Comparison of ENCODE assay signal across 10 mouse cellular contexts in the genomic region with DNA sequence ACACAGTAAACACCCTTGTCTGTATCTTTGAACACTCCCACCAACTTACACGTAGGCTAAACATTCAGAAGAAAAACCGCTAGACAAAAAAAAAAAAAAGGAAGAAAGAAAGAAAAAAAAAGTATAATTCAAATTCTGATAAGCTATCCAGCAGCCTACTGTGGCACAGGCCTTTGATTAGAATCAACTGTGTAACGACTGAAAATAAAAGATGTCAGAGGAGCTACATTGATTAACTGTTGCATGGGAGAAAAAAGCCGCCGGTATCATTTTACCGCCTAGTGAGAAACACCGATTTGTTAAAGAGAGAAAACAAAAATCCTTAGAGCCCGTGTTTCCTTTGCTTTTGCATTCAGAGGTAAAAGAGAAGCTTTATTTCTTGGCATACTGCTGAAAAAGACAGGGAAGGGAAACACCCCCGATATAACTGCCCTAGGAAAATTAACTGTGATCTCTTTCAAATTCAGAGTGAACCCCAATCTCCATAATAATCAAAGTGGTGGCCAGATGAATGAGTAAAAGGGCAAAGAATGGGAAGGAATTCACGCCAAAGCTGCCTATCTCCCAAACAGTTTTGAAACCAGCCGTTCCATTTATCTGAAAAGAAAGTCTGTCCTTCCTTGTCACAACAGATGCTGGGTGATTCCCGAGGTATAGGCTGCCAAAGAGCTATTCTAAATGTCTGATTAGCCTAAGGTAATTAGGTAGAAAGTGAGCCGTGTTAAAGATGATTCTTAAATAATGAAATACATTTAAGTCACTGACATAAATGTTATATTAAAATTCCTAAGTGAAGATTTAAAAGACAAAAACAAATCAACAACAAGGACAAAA. TPM values are rescaled to one million over a fixed set of nuclear protein-coding genes. Genes with fewer than 3 reads are reported as not detected.
DNase-seq lines count a peak whose midpoint lies in the region; ATAC-seq and TF ChIP-seq lines count a peak whose summit lies in the region.
"Had no signal": no experiment of that assay in that cellular context is flagged by ENCODE, and none has a peak within 500 bp of the region (broad histone marks: within the 10 kb centered on the region; RNA-seq: fewer than 3 reads in every experiment).

No protein-coding gene starts in this region.

- H3K27ac ChIP-seq in ES-Bruce4 (ENCODE audit: insufficient read depth, low read length): peak overlapping the region; percentile 48
- H3K27ac ChIP-seq in forebrain, embryonic 16.5 days (ENCODE audit: low read length): no peak overlapping the region; the same call in none of the 2 replicates
- no peak overlapping the region for H3K27ac ChIP-seq in midbrain, embryonic 11.5 days (ENCODE audit: low read depth, low read length)
- H3K27ac ChIP-seq in cerebellum, adult 2 months (ENCODE audit: insufficient read depth, low read length): no peak overlapping the region
- H3K27ac ChIP-seq: liver, embryonic 14.5 days had no signal

- no peak for TF ChIP-seq POLR2A in ES-Bruce4 (IDR thresholded peaks at IDR 0.05; ENCODE audit: insufficient read depth, low read length)
- TF ChIP-seq POLR2A in cerebellum, adult 2 months (IDR thresholded peaks at IDR 0.05; ENCODE audit: borderline replicate concordance, insufficient read depth, low read length): no peak

- no peaks in the 10 kb centered on the region; the same call in 1 of the 2 replicates for H3K27me3 ChIP-seq in ES-Bruce4 (ENCODE audit: control insufficient read depth, insufficient read depth, low read length, poor library complexity, severe bottlenecking)
- no peaks in the 10 kb centered on the region for H3K27me3 ChIP-seq in forebrain, embryonic 16.5 days (replicated peaks; ENCODE audit: control insufficient read depth, insufficient read depth, low read length)
- H3K27me3 ChIP-seq in midbrain, embryonic 11.5 days (ENCODE audit: control insufficient read depth, insufficient read depth, low read length): no peaks in the 10 kb centered on the region
- no peaks in the 10 kb centered on the region for H3K27me3 ChIP-seq in cerebellum, adult 2 months (ENCODE audit: control insufficient read depth, insufficient read depth, low read length)

- H3K9me3 ChIP-seq in ES-Bruce4 (replicated peaks; ENCODE audit: control insufficient read depth, insufficient read depth, low read length, poor library complexity, severe bottlenecking): no peaks in the 10 kb centered on the region
- no peaks in the 10 kb centered on the region for H3K9me3 ChIP-seq in forebrain, embryonic 16.5 days (ENCODE audit: control insufficient read depth, low read length)
- no peaks in the 10 kb centered on the region for H3K9me3 ChIP-seq in midbrain, embryonic 11.5 days (ENCODE audit: control insufficient read depth, low read length)

- H3K9ac ChIP-seq in ES-Bruce4 (ENCODE audit: low read depth, poor library complexity, severe bottlenecking): no peak overlapping the region
- 0 out of 2 replicates have a peak overlapping the region, but pooled peaks have one; percentile 5 for H3K9ac ChIP-seq in forebrain, embryonic 16.5 days (replicated peaks; ENCODE audit: low read depth, low read length)
- H3K9ac ChIP-seq in midbrain, embryonic 11.5 days (ENCODE audit: low read length): peak overlapping the region; percentile 31; the same call in 1 of the 2 replicates
- H3K9ac ChIP-seq: liver, embryonic 14.5 days had no signal

- no peak for TF ChIP-seq CTCF in ES-Bruce4 (IDR thresholded peaks at IDR 0.05; ENCODE audit: low read depth, low read length)
- TF ChIP-seq CTCF in cerebellum, adult 2 months (IDR thresholded peaks at IDR 0.05; ENCODE audit: borderline replicate concordance, insufficient read depth, low read depth, low read length): no peak

- peak overlapping the region; percentile 36 for H3K4me2 ChIP-seq in forebrain, embryonic 16.5 days (ENCODE audit: low read length)
- peak overlapping the region; percentile 36; the same call in 1 of the 2 replicates for H3K4me2 ChIP-seq in midbrain, embryonic 11.5 days

- TF ChIP-seq EP300 in ES-Bruce4 (IDR thresholded peaks at IDR 0.05; ENCODE audit: insufficient read depth, low read depth, low read length): 0 out of 2 replicates have a peak, but pooled peaks have one; percentile 52

- H3K36me3 ChIP-seq in ES-Bruce4 (ENCODE audit: control insufficient read depth, insufficient read depth, low read length, poor library complexity, severe bottlenecking): no peaks in the 10 kb centered on the region
- H3K36me3 ChIP-seq in forebrain, embryonic 16.5 days (ENCODE audit: control insufficient read depth, insufficient read depth): no peaks in the 10 kb centered on the region
- H3K36me3 ChIP-seq in midbrain, embryonic 11.5 days (ENCODE audit: control insufficient read depth, insufficient read depth, low read length): no peaks in the 10 kb centered on the region

- H3K4me3 ChIP-seq in ES-Bruce4 (ENCODE audit: low read depth, low read length): no peak overlapping the region
- H3K4me3 ChIP-seq in forebrain, embryonic 16.5 days (replicated peaks; ENCODE audit: low read length): no peak overlapping the region
- H3K4me3 ChIP-seq in midbrain, embryonic 11.5 days (ENCODE audit: low read depth, low read length): no peak overlapping the region
- no peak overlapping the region for H3K4me3 ChIP-seq in cerebellum, adult 2 months (replicated peaks; ENCODE audit: insufficient read depth, low read depth, low read length)

- peak; percentile 71 for ATAC-seq in forebrain, embryonic 16.5 days
- peak; percentile 45; the same call in 1 of the 2 replicates for ATAC-seq in midbrain, embryonic 11.5 days (ENCODE audit: low FRiP score)

- peak; percentile 64 for DNase-seq in ZHBTc4 (ENCODE audit: low read depth, low spot score)
- DNase-seq in midbrain, embryonic 11.5 days (ENCODE audit: low spot score, missing footprints): peak; percentile 88
- no peak for DNase-seq in right cerebral cortex, postnatal 36 days (ENCODE audit: low spot score in 2 of 2)
- no peak for DNase-seq in cerebellum, adult 2 months
- DNase-seq in spleen, adult 18-20 months: no peak
- no peak for DNase-seq in heart, adult 11 months
- DNase-seq: kidney, adult 11 months had no signal

- 3% methylated on average over 13 of the region's 13 CpGs for WGBS in forebrain, embryonic 16.5 days
- 5% methylated on average over 13 of the region's 13 CpGs for WGBS in midbrain, embryonic 11.5 days
- 35% methylated on average over 13 of the region's 13 CpGs for WGBS in cerebellum, adult 2 months

- H3K4me1 ChIP-seq in ES-Bruce4 (ENCODE audit: control insufficient read depth, insufficient read depth, low read length): peaks cover 2% of the 10 kb centered on the region
- H3K4me1 ChIP-seq in forebrain, embryonic 16.5 days (replicated peaks; ENCODE audit: control insufficient read depth, insufficient read depth, low read length): peaks cover 38% of the 10 kb centered on the region
- H3K4me1 ChIP-seq in midbrain, embryonic 11.5 days (ENCODE audit: control insufficient read depth, insufficient read depth, low read length): peaks cover 37% of the 10 kb centered on the region
- H3K4me1 ChIP-seq in cerebellum, adult 2 months (ENCODE audit: control insufficient read depth, insufficient read depth, low read length): peaks cover 3% of the 10 kb centered on the region; the same call in 1 of the 2 replicates

RNA-seq across cellular contexts. Expression of a gene that starts 7.3 kb away (rescaled TPM):
- 27.2 and 35.6 TPM in 2 replicates for polyA plus RNA-seq in ES-Bruce4 (2011; ENCODE audit: insufficient read depth, insufficient read length, low read depth, missing spikeins)
- 53.7 and 57.1 TPM in 2 replicates for polyA plus RNA-seq in forebrain, embryonic 16.5 days (2015; fragmentation: Nextera tagmentation; extraction: Ambion mirVana)
- polyA plus RNA-seq in midbrain, embryonic 11.5 days (2014; fragmentation: Nextera tagmentation; extraction: Ambion mirVana): 62.5 and 71.3 TPM in 2 replicates
- polyA plus RNA-seq in cerebellum, adult 2 months (2012; rRNA removed): 39.5 and 40.5 TPM in 2 replicates

RNA-seq across cellular contexts. Expression of a gene that starts 7.4 kb away (rescaled TPM):
- 435 and 458 TPM in 2 replicates for polyA plus RNA-seq in ES-Bruce4 (2011; ENCODE audit: insufficient read depth, insufficient read length, low read depth, missing spikeins)
- polyA plus RNA-seq in forebrain, embryonic 16.5 days (2015; fragmentation: Nextera tagmentation; extraction: Ambion mirVana): 2.9 and 5.0 TPM in 2 replicates
- polyA plus RNA-seq in midbrain, embryonic 11.5 days (2014; fragmentation: Nextera tagmentation; extraction: Ambion mirVana): 11.2 and 11.9 TPM in 2 replicates
- polyA plus RNA-seq in cerebellum, adult 2 months (2012; rRNA removed): 18.7 and 18.9 TPM in 2 replicates

Comparison
In these comparisons a context has a peak if more than half of its experiments do, and no peak if none do; other contexts are left out.
1. DNase-seq: peak in ZHBTc4 (single experiment) and midbrain, embryonic 11.5 days (single experiment); none in right cerebral cortex, postnatal 36 days (0 of 2), cerebellum, adult 2 months (0 of 2), spleen, adult 18-20 months (0 of 2) and heart, adult 11 months (single experiment).
2. RNA of a gene that starts 7.4 kb away (polyA plus RNA-seq): 435 to 458 TPM in ES-Bruce4; 18.7 to 18.9 TPM in cerebellum, adult 2 months, 11.2 to 11.9 TPM in midbrain, embryonic 11.5 days and 2.9 to 5.0 TPM in forebrain, embryonic 16.5 days; every median in the first group is over 10 times any median in the second.